Mouse (Mus musculus) thymus, adult 2 months (tissue): Measurements from ENCODE around the gene Plxdc1. TPM values are rescaled to one million over a fixed set of nuclear protein-coding genes. Genes with fewer than 3 reads are reported as not detected.
A peak's percentile ranks its signal among the peaks of the same experiment; 100 is the strongest.

Experiments used
- DNase-seq: peaks from one replicate; pipeline ENCODE4 v3.0.0; 2021
- H3K27ac ChIP-seq: fragments of 200-500 bp; 2 replicates; pipeline ENCODE4 v1.5.1; 2012; ENCODE audit warnings: low read length, control low read depth; ENCODE audit not compliant: control insufficient read depth, insufficient read depth
- H3K27me3 ChIP-seq: fragments of 200-500 bp; 2 replicates; pipeline ENCODE4 v1.6.1; 2012; ENCODE audit warnings: mild to moderate bottlenecking, low read length, moderate library complexity, mixed read lengths; ENCODE audit not compliant: control insufficient read depth, insufficient read depth
- H3K36me3 ChIP-seq: fragments of 200-500 bp; 2 replicates; pipeline ENCODE4 v1.6.1; 2012; ENCODE audit warnings: mild to moderate bottlenecking, low read length, moderate library complexity; ENCODE audit not compliant: control insufficient read depth, insufficient read depth
- H3K4me1 ChIP-seq: fragments of 200-500 bp; replicated peaks from 2 replicates; pipeline ENCODE4 v1.6.1; 2012; ENCODE audit warnings: low read length; ENCODE audit not compliant: control insufficient read depth, insufficient read depth
- H3K4me3 ChIP-seq: fragments of 200-500 bp; 2 replicates; pipeline ENCODE4 v1.5.1; 2012; ENCODE audit warnings: mild to moderate bottlenecking, low read length, control low read depth, moderate library complexity; ENCODE audit not compliant: control insufficient read depth, insufficient read depth
- CTCF ChIP-seq: fragments of 200-500 bp; IDR thresholded peaks from 2 replicates; pipeline ENCODE4 v1.5.1; 2012; ENCODE audit warnings: mild to moderate bottlenecking, control low read depth, low read length, moderate library complexity, borderline replicate concordance; ENCODE audit not compliant: control insufficient read depth, poor library complexity, insufficient read depth; ENCODE audit errors: extremely low read depth
- POLR2A ChIP-seq: fragments of 200-500 bp; IDR thresholded peaks from 2 replicates; pipeline ENCODE4 v1.6.1; 2012; ENCODE audit warnings: mild to moderate bottlenecking, low read length, control low read depth, moderate library complexity; ENCODE audit not compliant: control insufficient read depth, poor library complexity, insufficient read depth; ENCODE audit errors: extremely low read depth
- whole genome bisulfite sequencing: fragments of 180-500 bp; shearing (Covaris S2); methylation state at CpG from one replicate; pipeline ENCODE4 v1.1.7; 2018; 5-methylcytosine and 5-hydroxymethylcytosine counted together
- polyA plus RNA-seq: library from polyadenylated mRNA; depleted of rRNA; stranded (reverse); fragments of >200 nt; gene quantifications from 2 replicates; pipeline ENCODE4 v1.2.3, GENCODE M21; 2012; rRNA removed

Gene Plxdc1
- polyA plus RNA-seq, 1 experiment, result 77.5 TPM

DNA sequence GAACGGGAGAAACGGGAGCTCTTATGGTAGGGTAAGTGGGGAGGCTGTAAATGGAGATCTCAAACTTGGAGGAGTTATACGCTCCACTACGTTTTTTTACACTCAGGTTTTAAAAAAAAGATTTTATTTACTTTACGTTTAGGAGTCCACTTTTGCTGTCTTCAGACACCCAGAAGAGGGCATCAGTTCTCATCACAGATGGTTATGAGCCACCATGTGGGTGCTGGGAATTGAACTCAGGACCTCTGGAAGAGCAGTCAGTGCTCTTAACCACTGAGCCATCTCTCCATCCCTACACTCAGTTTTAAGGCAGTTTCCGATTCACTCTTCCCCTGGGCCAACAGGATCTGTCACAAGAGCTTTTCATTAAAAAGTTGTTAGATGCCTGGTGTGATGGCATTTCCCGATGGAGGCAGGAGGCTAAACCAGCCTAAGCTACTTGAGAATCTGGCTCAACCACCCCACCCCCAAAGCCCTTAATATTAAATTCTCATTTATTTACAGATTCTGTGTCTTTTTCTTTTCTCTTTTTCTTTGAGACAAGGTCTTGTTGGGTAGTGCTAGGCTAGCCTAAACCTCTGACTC is 101.6 kb downstream of the Plxdc1 start:
- H3K4me3 ChIP-seq, result peak overlapping the region; percentile 85
- no peaks in the 10 kb centered on the region for H3K36me3 ChIP-seq
- TF ChIP-seq CTCF (no peak), POLR2A (no peak)
- no peak overlapping the region; the same call in 1 of the 2 replicates for H3K27ac ChIP-seq
- 38% methylated on average over 7 of the region's 7 CpGs for WGBS
- H3K27me3 ChIP-seq, result no peaks in the 10 kb centered on the region
- no peak for DNase-seq
- no peaks in the 10 kb centered on the region; the same call in 1 of the 2 replicates for H3K4me1 ChIP-seq

DNA sequence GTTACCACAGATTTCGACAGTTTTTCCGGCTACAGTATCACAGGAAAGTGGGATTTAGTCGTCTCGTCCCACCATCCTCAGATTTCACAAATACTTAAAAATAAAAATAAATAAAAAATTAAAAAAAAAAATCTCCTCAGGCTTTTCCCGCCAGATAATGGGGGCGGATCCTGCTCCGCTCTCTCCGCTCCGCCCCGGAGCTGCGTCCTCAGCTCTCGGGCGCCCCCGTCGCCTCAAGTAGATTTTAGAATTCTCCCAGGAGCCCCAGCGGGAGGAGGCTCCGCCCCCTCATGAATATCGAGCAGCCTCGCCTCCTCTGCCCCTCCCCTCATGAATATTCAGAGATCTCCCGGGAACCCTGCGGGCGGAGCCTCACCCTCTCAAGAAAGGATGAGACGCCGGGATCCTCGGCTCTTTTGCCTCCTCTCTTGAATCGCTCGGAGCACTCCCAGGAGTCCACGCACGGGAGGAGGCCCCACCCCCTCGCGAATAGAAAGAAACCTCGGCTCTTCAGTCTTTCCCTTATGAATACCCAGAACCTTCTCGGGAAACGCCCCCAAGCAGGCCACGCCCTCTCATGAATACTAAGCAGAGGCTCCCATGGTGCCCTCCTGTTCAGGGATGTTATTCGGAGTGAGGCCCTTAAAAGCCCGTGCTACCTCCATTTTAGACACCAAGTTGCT is 102.2 kb downstream of the Plxdc1 start, which contains the start of gene Fbxo47:
Fbxo47 (minus strand) TSS at position 237 of the 683 bp plus-strand sequence.
- WGBS, result under 1% methylated on average over 37 of the region's 37 CpGs
- peak; percentile 97 for DNase-seq
- H3K27me3 ChIP-seq, result no peaks in the 10 kb centered on the region
- peak within 1 kb of the TSS; percentile 85 for H3K4me3 ChIP-seq
- no peaks in the 10 kb centered on the region; the same call in 1 of the 2 replicates for H3K4me1 ChIP-seq
- H3K36me3 ChIP-seq, result no peaks in the 10 kb centered on the region
- H3K27ac ChIP-seq, result peak within 1 kb of the TSS; percentile 78
- TF ChIP-seq POLR2A (no peak), CTCF (peak; percentile 67)

DNA sequence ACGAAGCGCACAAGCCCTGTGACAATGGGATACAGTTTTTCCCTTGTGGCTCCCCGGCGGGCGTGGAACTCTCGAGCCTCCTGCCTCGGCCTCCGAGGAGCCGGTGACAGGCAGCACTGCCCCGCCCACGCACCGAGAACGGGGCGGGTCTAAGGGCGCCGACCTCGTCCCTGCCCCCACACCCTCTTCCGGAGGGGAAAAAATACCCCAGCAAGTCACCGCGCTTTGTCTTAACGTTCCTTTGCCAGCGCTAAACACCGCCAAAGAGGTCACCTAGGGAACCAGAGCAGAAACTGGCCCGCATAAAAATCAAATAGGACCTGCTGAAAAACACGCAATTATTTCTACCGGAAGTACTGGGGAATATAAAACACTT is 102.7 kb downstream of the Plxdc1 start:
- WGBS, result 6% methylated on average over 26 of the region's 26 CpGs
- peak; percentile 90 for DNase-seq
- TF ChIP-seq CTCF, result no peak
- TF ChIP-seq POLR2A, result no peak; the same call in 1 of the 2 replicates
- Histone ChIP-seq H3K27ac (peak overlapping the region; percentile 78), H3K4me1 (no peaks in the 10 kb centered on the region; the same call in 1 of the 2 replicates), H3K36me3 (no peaks in the 10 kb centered on the region), H3K27me3 (no peaks in the 10 kb centered on the region), H3K4me3 (peak overlapping the region; percentile 61)

DNA sequence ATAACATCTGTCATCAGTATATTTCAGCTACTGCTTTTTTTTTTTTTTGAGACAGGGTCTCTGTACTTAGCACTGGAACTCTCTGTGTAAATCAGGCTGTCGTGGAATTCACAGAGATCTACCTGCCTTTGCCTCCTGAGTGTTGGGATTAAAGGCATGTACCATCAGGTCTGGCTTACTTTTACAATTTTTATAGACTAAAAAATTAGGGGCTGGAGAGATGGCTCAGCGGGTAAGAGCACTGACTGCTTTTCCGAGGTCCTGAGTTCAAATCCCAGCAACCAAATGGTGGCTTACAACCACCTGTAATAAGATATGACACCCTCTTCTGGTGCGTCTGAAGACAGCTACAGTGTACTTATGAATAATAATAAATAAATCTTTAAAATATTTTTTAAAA is 105.9 kb downstream of the Plxdc1 start:
- no peak overlapping the region for H3K27ac ChIP-seq
- no peaks in the 10 kb centered on the region for H3K36me3 ChIP-seq
- WGBS, result 97% methylated on average over 4 of the region's 4 CpGs
- H3K4me1 ChIP-seq, result no peaks in the 10 kb centered on the region; the same call in 1 of the 2 replicates
- H3K27me3 ChIP-seq, result no peaks in the 10 kb centered on the region
- no peak overlapping the region for H3K4me3 ChIP-seq
- TF ChIP-seq CTCF (no peak), POLR2A (no peak)
- no peak for DNase-seq

DNA sequence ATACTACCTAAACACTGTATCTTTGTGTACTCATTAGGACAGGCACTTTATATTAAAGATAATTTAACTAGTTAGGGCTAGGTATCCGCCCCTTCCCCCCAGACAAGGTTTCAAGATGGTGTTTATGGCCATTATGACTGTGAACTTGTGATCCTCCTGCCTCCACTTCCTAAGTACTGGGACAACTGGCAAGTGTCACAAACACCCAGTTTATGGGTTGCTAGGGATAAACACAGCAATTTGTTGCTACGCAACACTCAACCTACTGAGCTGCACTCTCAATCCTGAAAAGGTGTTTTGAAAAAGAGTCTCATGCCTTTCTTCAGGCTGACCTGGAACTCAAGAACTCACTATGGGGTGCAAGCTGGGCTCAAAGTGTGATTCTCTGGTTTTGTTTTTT is 108.9 kb downstream of the Plxdc1 start:
- Histone ChIP-seq H3K4me3 (no peak overlapping the region), H3K27me3 (no peaks in the 10 kb centered on the region), H3K36me3 (no peaks in the 10 kb centered on the region), H3K27ac (no peak overlapping the region), H3K4me1 (no peaks in the 10 kb centered on the region)
- WGBS, result 91% methylated on average over 2 of the region's 2 CpGs
- TF ChIP-seq CTCF, result no peak
- no peak for TF ChIP-seq POLR2A
- DNase-seq, result no peak

DNA sequence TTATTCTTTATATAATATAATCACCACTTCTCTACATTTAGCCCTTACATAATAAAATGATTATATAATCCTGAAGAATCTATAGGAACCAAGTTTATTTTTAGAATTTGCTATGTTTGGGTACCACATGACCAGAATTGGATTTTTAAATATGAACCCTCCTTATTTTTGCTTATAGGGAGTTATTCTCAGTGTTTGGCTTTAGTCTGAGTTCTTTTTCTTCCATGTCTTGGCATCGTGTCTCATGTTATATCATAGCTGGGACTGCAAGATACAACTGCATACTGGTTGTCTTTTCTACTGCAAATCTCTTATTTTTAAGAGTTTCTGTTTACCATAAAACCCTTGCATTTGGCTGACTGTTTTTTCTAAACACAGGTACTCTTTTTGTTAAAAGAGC is 111.8 kb downstream of the Plxdc1 start:
- no peaks in the 10 kb centered on the region for H3K27me3 ChIP-seq
- H3K27ac ChIP-seq, result no peak overlapping the region
- no peak overlapping the region for H3K4me3 ChIP-seq
- DNase-seq, result no peak
- no peak for TF ChIP-seq CTCF
- no peak for TF ChIP-seq POLR2A
- 85% methylated on average over 1 of the region's 1 CpGs for WGBS
- H3K4me1 ChIP-seq, result no peaks in the 10 kb centered on the region
- H3K36me3 ChIP-seq, result no peaks in the 10 kb centered on the region

Other genes starting within 250 kb of the Plxdc1 start
- 28.2 and 34.8 TPM in 2 replicates for gene Pip4k2b, start 241.7 kb downstream of the Plxdc1 start, polyA plus RNA-seq
- gene Cwc25, start 219.9 kb downstream of the Plxdc1 start, polyA plus RNA-seq, result 14.9 and 16.6 TPM in 2 replicates
- 0.38 and 0.50 TPM in 2 replicates for gene 1700001P01Rik, start 210.5 kb downstream of the Plxdc1 start, polyA plus RNA-seq
- gene Rpl23, start 204.0 kb downstream of the Plxdc1 start, polyA plus RNA-seq, result 140 and 154 TPM in 2 replicates
- 167 and 178 TPM in 2 replicates for gene Lasp1, start 187.4 kb downstream of the Plxdc1 start, polyA plus RNA-seq
- gene B230217C12Rik, start 145.7 kb downstream of the Plxdc1 start, polyA plus RNA-seq, result 4.7 and 6.2 TPM in 2 replicates
- 0.19 and 0.28 TPM in 2 replicates for gene Fbxo47, start 102.3 kb downstream of the Plxdc1 start, polyA plus RNA-seq
- gene Arl5c, start 9.7 kb upstream of the Plxdc1 start, polyA plus RNA-seq, result 181 and 217 TPM in 2 replicates
- gene Cacnb1, start 36.6 kb upstream of the Plxdc1 start, polyA plus RNA-seq, result 27.1 and 32.9 TPM in 2 replicates
- 1,012 and 1,033 TPM in 2 replicates for gene Rpl19, start 40.3 kb upstream of the Plxdc1 start, polyA plus RNA-seq
- 0.50 and 0.55 TPM in 2 replicates for gene Stac2, start 67.0 kb upstream of the Plxdc1 start, polyA plus RNA-seq
- 37.8 and 40.3 TPM in 2 replicates for gene Fbxl20, start 164.0 kb upstream of the Plxdc1 start, polyA plus RNA-seq
- 29.0 and 30.8 TPM in 2 replicates for gene Med1, start 206.8 kb upstream of the Plxdc1 start, polyA plus RNA-seq
- 27.0 and 30.4 TPM in 2 replicates for gene Cdk12, start 216.6 kb upstream of the Plxdc1 start, polyA plus RNA-seq